Mouse (Mus musculus) stomach, embryonic 16.5 days (tissue): Measurements from ENCODE around the gene Gzf1. TPM values are rescaled to one million over a fixed set of nuclear protein-coding genes. Genes with fewer than 3 reads are reported as not detected.

Experiments used
- ATAC-seq: fragments of 200-750 bp; cut with Nextera tagmentation; 2 replicates; pipeline ENCODE4 v1.8.0; 2017; ENCODE audit warnings: moderate number of reproducible peaks, moderate TSS enrichment; ENCODE audit not compliant: insufficient read depth, low FRiP score
- H3K27ac ChIP-seq: fragments of 300-500 bp; sonication (generic); 2 replicates; pipeline ENCODE4 v1.5.1; 2014; ENCODE audit warnings: low read length
- H3K27me3 ChIP-seq: fragments of 300-500 bp; sonication (generic); 2 replicates; pipeline ENCODE4 v1.6.1; 2014; ENCODE audit warnings: low read length, control low read depth, mixed read lengths; ENCODE audit not compliant: control insufficient read depth, insufficient read depth
- H3K36me3 ChIP-seq: fragments of 300-500 bp; sonication (generic); 2 replicates; pipeline ENCODE4 v1.6.1; 2014; ENCODE audit warnings: low read length; ENCODE audit not compliant: control insufficient read depth, insufficient read depth
- H3K4me1 ChIP-seq: fragments of 300-500 bp; sonication (generic); 2 replicates; pipeline ENCODE4 v1.6.1; 2014; ENCODE audit warnings: low read length, control low read depth, mixed read lengths; ENCODE audit not compliant: control insufficient read depth, insufficient read depth
- H3K4me2 ChIP-seq: fragments of 300-500 bp; sonication (generic); 2 replicates; pipeline ENCODE4 v1.6.1; 2014; ENCODE audit warnings: low read depth, low read length, mixed read lengths
- H3K4me3 ChIP-seq: fragments of 300-500 bp; sonication (generic); replicated peaks from 2 replicates; pipeline ENCODE4 v1.5.1; 2014; ENCODE audit warnings: mild to moderate bottlenecking, low read length
- H3K9ac ChIP-seq: fragments of 300-500 bp; sonication (generic); 2 replicates; pipeline ENCODE4 v1.6.1; 2014; ENCODE audit warnings: low read length
- H3K9me3 ChIP-seq: fragments of 300-500 bp; sonication (generic); replicated peaks from 2 replicates; pipeline ENCODE4 v1.6.1; 2016; ENCODE audit warnings: low read length, control low read depth; ENCODE audit not compliant: control insufficient read depth
- WGBS: fragments of 180-500 bp; shearing (Covaris S2); extraction: QIAGEN DNeasy Blood & Tissue Kit; methylation state at CpG from one replicate; pipeline ENCODE4 v1.1.7; 2014; 5-methylcytosine and 5-hydroxymethylcytosine counted together
- polyA plus RNA-seq: library from polyadenylated mRNA; unstranded; fragments of >200 nt; fragmentation: Nextera tagmentation; extraction: Ambion mirVana; gene quantifications from 2 replicates; pipeline ENCODE4 v1.2.1, GENCODE M21; 2015

The Gzf1 gene
- polyA plus RNA-seq, 1 experiment from 2014 or later, result 19.6 TPM

GRCm38 (mm10) chr2:148672199-148673096, 8.4 kb upstream of the Gzf1 start, which contains the start of gene Nxt1:
Nxt1 (plus strand) TSS chr2:148672601.
- H3K4me1 ChIP-seq, result peaks cover 15% of the 10 kb centered on the region
- peaks cover 11% of the 10 kb centered on the region; the same call in 1 of the 2 replicates for H3K36me3 ChIP-seq
- no peaks in the 10 kb centered on the region for H3K9me3 ChIP-seq
- 1% methylated on average over 58 of the region's 58 CpGs for WGBS
- no peaks in the 10 kb centered on the region for H3K27me3 ChIP-seq
- H3K4me3 ChIP-seq, result peak within 1 kb of the TSS; percentile 90
- peak; percentile 100 for ATAC-seq
- H3K9ac ChIP-seq, result peak within 1 kb of the TSS; percentile 79
- peak within 1 kb of the TSS; percentile 86 for H3K27ac ChIP-seq
- H3K4me2 ChIP-seq, result peak within 1 kb of the TSS; percentile 90

- peak overlapping the region; percentile 65 for H3K9ac ChIP-seq
- peak overlapping the region; percentile 46 for H3K4me3 ChIP-seq
- WGBS, result 13% methylated on average over 26 of the region's 26 CpGs
- no peaks in the 10 kb centered on the region for H3K9me3 ChIP-seq
- H3K4me2 ChIP-seq, result peak overlapping the region; percentile 60
- peaks cover 51% of the 10 kb centered on the region for H3K4me1 ChIP-seq
- ATAC-seq, result no peak
- no peaks in the 10 kb centered on the region for H3K27me3 ChIP-seq
- H3K27ac ChIP-seq, result peak overlapping the region; percentile 72
- peaks cover 11% of the 10 kb centered on the region; the same call in 1 of the 2 replicates for H3K36me3 ChIP-seq
Measured at GRCm38 (mm10) chr2:148677801-148678200, 3.0 kb upstream of the Gzf1 start.

GRCm38 (mm10) chr2:148679346-148679745, 1.5 kb upstream of the Gzf1 start:
- Histone ChIP-seq H3K27ac (peak overlapping the region; percentile 97), H3K9ac (peak overlapping the region; percentile 65), H3K4me3 (peak overlapping the region; percentile 28), H3K27me3 (no peaks in the 10 kb centered on the region), H3K4me1 (peaks cover 40% of the 10 kb centered on the region), H3K36me3 (peaks cover 13% of the 10 kb centered on the region; the same call in 1 of the 2 replicates), H3K9me3 (no peaks in the 10 kb centered on the region), H3K4me2 (peak overlapping the region; percentile 83)
- WGBS, result 7% methylated on average over 9 of the region's 9 CpGs
- ATAC-seq, result peak; percentile 42

GRCm38 (mm10) chr2:148681461-148681891, 653 bp downstream of the Gzf1 start:
- 5% methylated on average over 17 of the region's 17 CpGs for WGBS
- peak; percentile 35 for ATAC-seq
- peak overlapping the region; percentile 79; the same call in 1 of the 2 replicates for H3K27ac ChIP-seq

GRCm38 (mm10) chr2:148683031-148683430, 2.2 kb downstream of the Gzf1 start:
- H3K27me3 ChIP-seq, result no peaks in the 10 kb centered on the region
- ATAC-seq, result no peak
- H3K36me3 ChIP-seq, result peaks cover 6% of the 10 kb centered on the region; the same call in 1 of the 2 replicates
- H3K4me2 ChIP-seq, result no peak overlapping the region
- H3K4me3 ChIP-seq, result no peak overlapping the region
- H3K27ac ChIP-seq, result no peak overlapping the region
- H3K9ac ChIP-seq, result no peak overlapping the region
- H3K4me1 ChIP-seq, result peaks cover 32% of the 10 kb centered on the region
- WGBS, result 90% methylated on average over 1 of the region's 1 CpGs
- H3K9me3 ChIP-seq, result no peaks in the 10 kb centered on the region

More at GRCm38 (mm10) chr2:148681461-148681891, 653 bp downstream of the Gzf1 start:
- peaks cover 39% of the 10 kb centered on the region for H3K4me1 ChIP-seq
- peaks cover 7% of the 10 kb centered on the region; the same call in 1 of the 2 replicates for H3K36me3 ChIP-seq
- peak overlapping the region; percentile 83 for H3K4me2 ChIP-seq
- H3K9ac ChIP-seq, result peak overlapping the region; percentile 90
- peak overlapping the region; percentile 87 for H3K4me3 ChIP-seq
- H3K9me3 ChIP-seq, result no peaks in the 10 kb centered on the region
- no peaks in the 10 kb centered on the region for H3K27me3 ChIP-seq

- WGBS, result 100% methylated on average over 2 of the region's 2 CpGs
- Histone ChIP-seq H3K9ac (no peak overlapping the region), H3K36me3 (peaks cover 6% of the 10 kb centered on the region; the same call in 1 of the 2 replicates), H3K27me3 (no peaks in the 10 kb centered on the region), H3K4me1 (peaks cover 14% of the 10 kb centered on the region), H3K27ac (no peak overlapping the region), H3K9me3 (no peaks in the 10 kb centered on the region), H3K4me3 (no peak overlapping the region), H3K4me2 (no peak overlapping the region)
- no peak for ATAC-seq
Measured at GRCm38 (mm10) chr2:148684972-148685371, 4.1 kb downstream of the Gzf1 start.

GRCm38 (mm10) chr2:148685709-148686108, 4.9 kb downstream of the Gzf1 start:
- no peaks in the 10 kb centered on the region for H3K27me3 ChIP-seq
- no peak overlapping the region for H3K9ac ChIP-seq
- H3K4me2 ChIP-seq, result no peak overlapping the region
- WGBS, result 87% methylated on average over 3 of the region's 3 CpGs
- H3K9me3 ChIP-seq, result no peaks in the 10 kb centered on the region
- H3K4me3 ChIP-seq, result no peak overlapping the region
- no peak for ATAC-seq
- H3K36me3 ChIP-seq, result peaks cover 6% of the 10 kb centered on the region; the same call in 1 of the 2 replicates
- no peak overlapping the region for H3K27ac ChIP-seq
- peaks cover 11% of the 10 kb centered on the region for H3K4me1 ChIP-seq

- Histone ChIP-seq H3K27ac (no peak overlapping the region), H3K4me2 (no peak overlapping the region), H3K27me3 (no peaks in the 10 kb centered on the region), H3K36me3 (peaks cover 9% of the 10 kb centered on the region; the same call in 1 of the 2 replicates), H3K4me3 (no peak overlapping the region), H3K9me3 (no peaks in the 10 kb centered on the region), H3K9ac (no peak overlapping the region), H3K4me1 (peaks cover 7% of the 10 kb centered on the region)
- no peak for ATAC-seq
- 80% methylated on average over 1 of the region's 1 CpGs for WGBS
Measured at GRCm38 (mm10) chr2:148686862-148687261, 6.0 kb downstream of the Gzf1 start.

GRCm38 (mm10) chr2:148687971-148688370, 7.1 kb downstream of the Gzf1 start:
- Histone ChIP-seq H3K36me3 (peaks cover 9% of the 10 kb centered on the region; the same call in 1 of the 2 replicates), H3K4me1 (no peaks in the 10 kb centered on the region), H3K27ac (no peak overlapping the region), H3K9ac (no peak overlapping the region), H3K4me3 (no peak overlapping the region), H3K27me3 (no peaks in the 10 kb centered on the region), H3K4me2 (no peak overlapping the region), H3K9me3 (no peaks in the 10 kb centered on the region)
- no peak for ATAC-seq
- WGBS, result 91% methylated on average over 5 of the region's 5 CpGs
